Mouse (Mus musculus): ENCODE measurements around the gene Plvap.

- TF ChIP-seq CTCF (IDR thresholded peaks at IDR 0.05; ENCODE audit: borderline replicate concordance, extremely low read depth, insufficient read depth, insufficient read length) = no peak
- TF ChIP-seq POLR2A (IDR thresholded peaks at IDR 0.05; ENCODE audit: borderline replicate concordance, extremely low read depth, insufficient read depth, insufficient read length, poor library complexity, severe bottlenecking) = no peak
These were observed 43.1 kb upstream of the Plvap start for GRCm38 (mm10) chr8:71554644-71555043.
